Mouse (Mus musculus): ENCODE data around the gene Mtg2. TPM values are rescaled to one million over a fixed set of nuclear protein-coding genes. Genes with fewer than 3 reads are reported as not detected.

The Mtg2 gene
- total RNA-seq, 1 experiment = 33.9 TPM

- in situ Hi-C loops (cut with MboI; ENCODE audit: low sequenced_read_pairs in 2 of 2, unreplicated experiment in 2 of 2) = no loop called here
These were observed 55.8 kb downstream of the Mtg2 start for GRCm38 (mm10) chr2:180126195-180126594.

GRCm38 (mm10) chr2:180127675-180128074, 57.3 kb downstream of the Mtg2 start:
- TF ChIP-seq ZC3H11A (IDR thresholded peaks at IDR 0.05; ENCODE audit: borderline replicate concordance, low read depth, low read length) = no peak
- DNase-seq (ENCODE audit: low read depth, low spot score) = no peak
- Histone ChIP-seq H3K27ac (ENCODE audit: insufficient read depth, low read depth, low read length, poor library complexity, severe bottlenecking) (no peak overlapping the region), H3K4me3 (ENCODE audit: insufficient read depth in 1 of 2, low read depth in 1 of 2, low read length in 2 of 2, poor library complexity in 1 of 2, severe bottlenecking in 1 of 2) (no peak overlapping the region), H3K4me1 (ENCODE audit: control insufficient read depth in 2 of 2, insufficient read depth in 2 of 2, low read length in 2 of 2, poor library complexity in 1 of 2) (peaks cover 0 to 2% of the 10 kb centered on the region in 2 experiments; a peak in 1 of 4 replicates), H3K9ac (ENCODE audit: insufficient read depth, low read depth, low read length, poor library complexity, severe bottlenecking) (no peak overlapping the region), H3K9me3 (ENCODE audit: control insufficient read depth, insufficient read depth, low read depth, low read length) (no peaks in the 10 kb centered on the region), H3K36me3 (ENCODE audit: control insufficient read depth, insufficient read depth, low read length, poor library complexity, severe bottlenecking) (no peaks in the 10 kb centered on the region)
- in situ Hi-C loops (cut with MboI; ENCODE audit: low sequenced_read_pairs in 2 of 2, unreplicated experiment in 2 of 2) = no loop called here

More at GRCm38 (mm10) chr2:180126195-180126594, 55.8 kb downstream of the Mtg2 start:
- H3K27ac ChIP-seq (ENCODE audit: insufficient read depth, low read depth, low read length, poor library complexity, severe bottlenecking) = no peak overlapping the region
- no peak for DNase-seq (ENCODE audit: low read depth, low spot score)
- H3K4me3 ChIP-seq (ENCODE audit: insufficient read depth in 1 of 2, low read depth in 1 of 2, low read length in 2 of 2, poor library complexity in 1 of 2, severe bottlenecking in 1 of 2) = no peak overlapping the region
- no peak overlapping the region for H3K9ac ChIP-seq (ENCODE audit: insufficient read depth, low read depth, low read length, poor library complexity, severe bottlenecking)
- H3K9me3 ChIP-seq (ENCODE audit: control insufficient read depth, insufficient read depth, low read depth, low read length) = no peaks in the 10 kb centered on the region
- H3K4me1 ChIP-seq (ENCODE audit: control insufficient read depth in 2 of 2, insufficient read depth in 2 of 2, low read length in 2 of 2, poor library complexity in 1 of 2) = peaks cover 0 to 2% of the 10 kb centered on the region in 2 experiments; a peak in 1 of 4 replicates
- H3K36me3 ChIP-seq (ENCODE audit: control insufficient read depth, insufficient read depth, low read length, poor library complexity, severe bottlenecking) = no peaks in the 10 kb centered on the region
- TF ChIP-seq ZC3H11A (IDR thresholded peaks at IDR 0.05; ENCODE audit: borderline replicate concordance, low read depth, low read length) = no peak

- no peak overlapping the region for H3K4me3 ChIP-seq (ENCODE audit: insufficient read depth in 1 of 2, low read depth in 1 of 2, low read length in 2 of 2, poor library complexity in 1 of 2, severe bottlenecking in 1 of 2)
- no peaks in the 10 kb centered on the region for H3K9me3 ChIP-seq (ENCODE audit: control insufficient read depth, insufficient read depth, low read depth, low read length)
- H3K27ac ChIP-seq (ENCODE audit: insufficient read depth, low read depth, low read length, poor library complexity, severe bottlenecking) = no peak overlapping the region
- H3K9ac ChIP-seq (ENCODE audit: insufficient read depth, low read depth, low read length, poor library complexity, severe bottlenecking) = no peak overlapping the region
- TF ChIP-seq ZNF384 (IDR thresholded peaks at IDR 0.05; ENCODE audit: low read depth, low read length) (no peak), HCFC1 (IDR thresholded peaks at IDR 0.05; ENCODE audit: borderline replicate concordance, insufficient read depth, low read length) (no peak), ZC3H11A (IDR thresholded peaks at IDR 0.05; ENCODE audit: borderline replicate concordance, low read depth, low read length) (no peak), MAFK (IDR thresholded peaks at IDR 0.05; ENCODE audit: insufficient read depth, low read depth, low read length) (no peak), CHD2 (IDR thresholded peaks at IDR 0.05; ENCODE audit: low read depth, low read length) (no peak)
- no peak for DNase-seq (ENCODE audit: low read depth, low spot score)
- H3K36me3 ChIP-seq (ENCODE audit: control insufficient read depth, insufficient read depth, low read length, poor library complexity, severe bottlenecking) = no peaks in the 10 kb centered on the region
- no peaks in the 10 kb centered on the region for H3K4me1 ChIP-seq (ENCODE audit: control insufficient read depth in 2 of 2, insufficient read depth in 2 of 2, low read length in 2 of 2, poor library complexity in 1 of 2)
- in situ Hi-C loops (cut with MboI; ENCODE audit: low sequenced_read_pairs in 2 of 2, unreplicated experiment in 2 of 2) = no loop called here
These were observed 62.8 kb downstream of the Mtg2 start for GRCm38 (mm10) chr2:180133231-180133630.

- H3K4me1 ChIP-seq (ENCODE audit: control insufficient read depth in 2 of 2, insufficient read depth in 2 of 2, low read length in 2 of 2, poor library complexity in 1 of 2) = no peaks in the 10 kb centered on the region
- H3K36me3 ChIP-seq (ENCODE audit: control insufficient read depth, insufficient read depth, low read length, poor library complexity, severe bottlenecking) = no peaks in the 10 kb centered on the region
- in situ Hi-C loops (cut with MboI; ENCODE audit: low sequenced_read_pairs in 2 of 2, unreplicated experiment in 2 of 2) = no loop called here
- TF ChIP-seq ZNF384 (IDR thresholded peaks at IDR 0.05; ENCODE audit: low read depth, low read length) (no peak), HCFC1 (IDR thresholded peaks at IDR 0.05; ENCODE audit: borderline replicate concordance, insufficient read depth, low read length) (no peak), CHD2 (IDR thresholded peaks at IDR 0.05; ENCODE audit: low read depth, low read length) (no peak), MAFK (IDR thresholded peaks at IDR 0.05; ENCODE audit: insufficient read depth, low read depth, low read length) (no peak), ZC3H11A (IDR thresholded peaks at IDR 0.05; ENCODE audit: borderline replicate concordance, low read depth, low read length) (no peak)
- H3K9me3 ChIP-seq (ENCODE audit: control insufficient read depth, insufficient read depth, low read depth, low read length) = no peaks in the 10 kb centered on the region
- H3K27ac ChIP-seq (ENCODE audit: insufficient read depth, low read depth, low read length, poor library complexity, severe bottlenecking) = no peak overlapping the region
- H3K4me3 ChIP-seq (ENCODE audit: insufficient read depth in 1 of 2, low read depth in 1 of 2, low read length in 2 of 2, poor library complexity in 1 of 2, severe bottlenecking in 1 of 2) = no peak overlapping the region
- no peak overlapping the region for H3K9ac ChIP-seq (ENCODE audit: insufficient read depth, low read depth, low read length, poor library complexity, severe bottlenecking)
- DNase-seq (ENCODE audit: low read depth, low spot score) = no peak
These were observed 63.5 kb downstream of the Mtg2 start for GRCm38 (mm10) chr2:180133911-180134310.

- in situ Hi-C loops (cut with MboI; ENCODE audit: low sequenced_read_pairs in 2 of 2, unreplicated experiment in 2 of 2) = no loop called here
- H3K4me3 ChIP-seq (ENCODE audit: insufficient read depth in 1 of 2, low read depth in 1 of 2, low read length in 2 of 2, poor library complexity in 1 of 2, severe bottlenecking in 1 of 2) = no peak overlapping the region
- TF ChIP-seq ZC3H11A (IDR thresholded peaks at IDR 0.05; ENCODE audit: borderline replicate concordance, low read depth, low read length) = no peak
- TF ChIP-seq CHD2 (IDR thresholded peaks at IDR 0.05; ENCODE audit: low read depth, low read length) = no peak
- TF ChIP-seq HCFC1 (IDR thresholded peaks at IDR 0.05; ENCODE audit: borderline replicate concordance, insufficient read depth, low read length) = no peak
- no peak overlapping the region for H3K9ac ChIP-seq (ENCODE audit: insufficient read depth, low read depth, low read length, poor library complexity, severe bottlenecking)
- H3K36me3 ChIP-seq (ENCODE audit: control insufficient read depth, insufficient read depth, low read length, poor library complexity, severe bottlenecking) = no peaks in the 10 kb centered on the region
- no peaks in the 10 kb centered on the region for H3K4me1 ChIP-seq (ENCODE audit: control insufficient read depth in 2 of 2, insufficient read depth in 2 of 2, low read length in 2 of 2, poor library complexity in 1 of 2)
- no peak overlapping the region for H3K27ac ChIP-seq (ENCODE audit: insufficient read depth, low read depth, low read length, poor library complexity, severe bottlenecking)
- DNase-seq (ENCODE audit: low read depth, low spot score) = no peak
- no peaks in the 10 kb centered on the region for H3K9me3 ChIP-seq (ENCODE audit: control insufficient read depth, insufficient read depth, low read depth, low read length)
These were observed 65.0 kb downstream of the Mtg2 start for GRCm38 (mm10) chr2:180135414-180135813.

Other genes with a start within 250 kb of the Mtg2 start
- gene Taf4, start 93.9 kb upstream of the Mtg2 start, total RNA-seq (2012; rRNA removed) = 19.0 and 26.3 TPM in 2 replicates
- gene Lsm14b, start 45.6 kb upstream of the Mtg2 start, total RNA-seq (2012; rRNA removed) = 44.4 and 46.0 TPM in 2 replicates
- 364 and 381 TPM in 2 replicates for gene Psma7, start 28.2 kb upstream of the Mtg2 start, total RNA-seq (2012; rRNA removed)
- 4.9 and 5.8 TPM in 2 replicates for gene Ss18l1, start 28.1 kb upstream of the Mtg2 start, total RNA-seq (2012; rRNA removed)
- gene Hrh3, start 33.9 kb downstream of the Mtg2 start, total RNA-seq (2012; rRNA removed) = 0.49 and 1.1 TPM in 2 replicates
- gene Osbpl2, start 48.7 kb downstream of the Mtg2 start, total RNA-seq (2012; rRNA removed) = 12.2 and 12.3 TPM in 2 replicates
- gene Adrm1, start 100.9 kb downstream of the Mtg2 start, total RNA-seq (2012; rRNA removed) = 169 and 196 TPM in 2 replicates
- 291 and 497 TPM in 2 replicates for gene Lama5, start 155.3 kb downstream of the Mtg2 start, total RNA-seq (2012; rRNA removed)
- 4,130 and 4,285 TPM in 2 replicates for gene Rps21, start 186.8 kb downstream of the Mtg2 start, total RNA-seq (2012; rRNA removed)
- 13.4 and 15.5 TPM in 2 replicates for gene Cables2, start 202.9 kb downstream of the Mtg2 start, total RNA-seq (2012; rRNA removed)
- 0.54 and 1.4 TPM in 2 replicates for gene Rbbp8nl, start 219.3 kb downstream of the Mtg2 start, total RNA-seq (2012; rRNA removed)

All from ES-E14 (cell line).